Mouse (Mus musculus) urinary bladder, adult 2 months (tissue): ENCODE results near the gene Fbl. TPM values are rescaled to one million over a fixed set of nuclear protein-coding genes. Genes with fewer than 3 reads are reported as not detected.
"Not testable (repeated sequence)": the region's sequence is repeated elsewhere in the genome, so short reads cannot be mapped to it uniquely, and the experiment has no call there.

ENCODE experiments used
- DNase-seq: peaks from one replicate; pipeline ENCODE4 v3.0.0; 2022; ENCODE audit warnings: low spot score
- polyA plus RNA-seq: library from polyadenylated mRNA; depleted of rRNA; stranded (reverse); fragments of >200 nt; gene quantifications from 2 replicates; pipeline ENCODE4 v1.2.3, GENCODE M21; 2012; rRNA removed

The Fbl gene
- 88.9 and 108 TPM in 2 replicates for polyA plus RNA-seq

- peak; percentile 74 for DNase-seq
These were observed at the start of gene Fbl for GRCm38 (mm10) chr7:28169489-28170422. Gene Fbl (plus strand): TSS chr7:28169710.

GRCm38 (mm10) chr7:28129166-28129565, 40.3 kb upstream of the Fbl start, which contains the start of gene 9530053A07Rik:
Gene 9530053A07Rik (plus strand): TSS chr7:28129466.
- no peak for DNase-seq

- DNase-seq, result no peak
These were observed 31.9 kb upstream of the Fbl start for GRCm38 (mm10) chr7:28137613-28138012.

GRCm38 (mm10) chr7:28148263-28148662, 21.2 kb upstream of the Fbl start:
- DNase-seq, result peak; percentile 59

- no peak for DNase-seq
These were observed 19.7 kb upstream of the Fbl start for GRCm38 (mm10) chr7:28149841-28150240.

GRCm38 (mm10) chr7:28151584-28152221, 17.8 kb upstream of the Fbl start:
- DNase-seq, result no peak

- DNase-seq, result not testable (repeated sequence)
These were observed 15.9 kb upstream of the Fbl start for GRCm38 (mm10) chr7:28153595-28153994.

- no peak for DNase-seq
These were observed 10.2 kb upstream of the Fbl start for GRCm38 (mm10) chr7:28159292-28159691.

- no peak for DNase-seq
These were observed 9.6 kb upstream of the Fbl start for GRCm38 (mm10) chr7:28159893-28160292.

- no peak for DNase-seq
These were observed 8.3 kb upstream of the Fbl start for GRCm38 (mm10) chr7:28161163-28161749.

GRCm38 (mm10) chr7:28165406-28165805, 4.1 kb upstream of the Fbl start:
- DNase-seq, result no peak

- peak; percentile 29 for DNase-seq
These were observed 992 bp upstream of the Fbl start for GRCm38 (mm10) chr7:28168320-28169115.

GRCm38 (mm10) chr7:28175358-28175757, 5.8 kb downstream of the Fbl start:
- no peak for DNase-seq

- peak; percentile 96 for DNase-seq
These were observed 9.7 kb downstream of the Fbl start, which contains the start of gene Dyrk1b for GRCm38 (mm10) chr7:28179228-28179627. Gene Dyrk1b (plus strand): TSS chr7:28179469.

- DNase-seq, result peak; percentile 75
These were observed 10.3 kb downstream of the Fbl start for GRCm38 (mm10) chr7:28179741-28180377.

- no peak for DNase-seq
These were observed 11.4 kb downstream of the Fbl start for GRCm38 (mm10) chr7:28180890-28181289.

GRCm38 (mm10) chr7:28181376-28181775, 11.9 kb downstream of the Fbl start:
- no peak for DNase-seq

GRCm38 (mm10) chr7:28182320-28182719, 12.8 kb downstream of the Fbl start:
- DNase-seq, result no peak

GRCm38 (mm10) chr7:28185884-28186283, 16.4 kb downstream of the Fbl start:
- no peak for DNase-seq

GRCm38 (mm10) chr7:28186631-28187030, 17.1 kb downstream of the Fbl start:
- DNase-seq, result no peak

- DNase-seq, result no peak
These were observed 22.0 kb downstream of the Fbl start for GRCm38 (mm10) chr7:28191489-28191888.
